Mouse (Mus musculus) heart, adult 2 months (tissue): Measurements from ENCODE around the gene Palld.

ENCODE experiments used
- CTCF ChIP-seq: fragments of 200-600 bp; IDR thresholded peaks from 2 replicates; pipeline ENCODE4 v1.8.1; 2022; ENCODE audit warnings: antibody characterized with exemption, mild to moderate bottlenecking, moderate library complexity
- EP300 ChIP-seq: fragments of 200-500 bp; IDR thresholded peaks from 2 replicates; pipeline ENCODE4 v1.6.1; 2011; ENCODE audit warnings: low read depth, low read length, control low read depth; ENCODE audit not compliant: insufficient read depth
- POLR2A ChIP-seq: fragments of 200-500 bp; IDR thresholded peaks from 2 replicates; pipeline ENCODE4 v1.6.1; 2011; ENCODE audit warnings: mild to moderate bottlenecking, low read depth, low read length, control low read depth; ENCODE audit not compliant: insufficient read depth

DNA sequence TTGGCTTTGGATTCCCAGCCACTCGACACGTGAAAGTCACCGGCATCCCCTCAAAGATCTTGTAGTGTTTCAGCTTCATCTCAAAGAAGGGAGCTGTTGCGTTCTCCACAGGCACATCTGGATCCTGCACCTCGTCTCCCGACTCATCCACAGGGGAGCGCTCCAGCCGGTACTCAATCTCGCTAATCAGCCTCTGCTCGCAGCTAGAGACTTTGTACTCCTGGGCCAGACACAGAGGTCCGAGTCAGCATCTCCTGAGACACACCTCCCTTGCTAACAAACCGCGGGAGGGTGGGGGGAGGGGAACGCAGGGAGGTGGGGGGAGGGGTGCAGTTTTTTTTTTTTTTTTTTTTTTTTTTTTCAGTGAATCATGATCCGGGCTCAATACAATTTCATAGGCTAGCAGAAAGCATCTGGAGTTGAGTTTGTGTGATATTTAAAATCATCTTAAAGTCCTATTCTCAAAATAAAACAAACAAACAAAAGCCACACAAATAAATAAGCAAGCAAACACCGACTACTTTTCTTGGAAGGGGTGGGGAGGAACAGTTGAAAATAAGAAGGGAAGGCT, 369.0 kb downstream of the Palld start:
- no peak for TF ChIP-seq CTCF
- no peak for TF ChIP-seq EP300
- TF ChIP-seq POLR2A: no peak
